Mouse (Mus musculus): ENCODE results near the gene Fam213a. TPM values are rescaled to one million over a fixed set of nuclear protein-coding genes. Genes with fewer than 3 reads are reported as not detected.

Fam213a gene
- total RNA-seq (2023), result 18.9 to 23.4 TPM (median 20.1 TPM) in 4 replicates

DNA sequence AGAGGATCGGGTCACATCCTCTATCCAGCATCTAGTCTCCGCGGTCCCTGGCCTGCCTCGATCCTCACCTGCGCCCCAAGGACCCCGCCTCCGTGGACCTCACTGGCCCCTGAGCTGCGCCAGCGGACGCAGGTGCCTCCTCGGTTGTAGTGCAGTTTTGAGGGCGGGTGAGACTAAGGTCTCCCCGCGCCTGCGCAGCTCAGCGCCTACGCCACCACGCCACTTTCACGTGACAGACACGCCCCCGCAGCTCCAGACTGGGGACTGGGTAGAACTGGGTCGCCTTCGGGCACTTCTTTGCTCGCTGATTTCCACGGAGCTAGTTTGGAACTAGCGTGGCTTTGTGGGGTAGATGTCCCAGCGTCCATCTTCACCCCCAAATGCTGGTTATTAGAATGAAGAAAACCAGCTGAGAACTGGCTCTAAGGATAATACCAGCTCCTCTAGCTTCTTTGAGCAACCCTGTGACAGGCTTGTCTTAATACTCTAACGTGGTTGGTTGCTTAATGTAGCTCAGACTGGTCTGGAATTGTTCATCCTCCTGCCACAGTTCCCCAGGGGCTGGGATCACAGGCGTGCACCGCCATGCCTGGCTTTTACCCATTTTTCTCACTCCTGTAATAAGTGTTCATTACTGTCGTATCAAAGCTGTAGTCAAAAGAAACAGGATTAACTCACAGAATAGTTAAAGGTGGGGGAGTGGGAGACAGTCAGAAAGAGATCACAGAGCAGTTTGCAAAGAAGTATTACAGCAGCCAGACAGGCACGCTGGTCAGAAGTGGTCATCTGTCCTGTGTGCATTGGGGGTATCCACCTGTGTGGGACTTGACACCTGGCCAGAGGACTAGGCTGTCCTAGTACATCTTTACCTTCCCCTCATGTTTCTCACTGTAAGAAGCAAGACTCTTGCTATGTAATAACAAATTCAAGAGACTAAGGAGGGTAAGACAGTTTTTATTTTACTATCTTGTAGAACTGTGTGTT, at the start of gene Fam213a:
TSS of gene Fam213a (minus strand) at position 159 of the 984 bp plus-strand sequence.

DNA sequence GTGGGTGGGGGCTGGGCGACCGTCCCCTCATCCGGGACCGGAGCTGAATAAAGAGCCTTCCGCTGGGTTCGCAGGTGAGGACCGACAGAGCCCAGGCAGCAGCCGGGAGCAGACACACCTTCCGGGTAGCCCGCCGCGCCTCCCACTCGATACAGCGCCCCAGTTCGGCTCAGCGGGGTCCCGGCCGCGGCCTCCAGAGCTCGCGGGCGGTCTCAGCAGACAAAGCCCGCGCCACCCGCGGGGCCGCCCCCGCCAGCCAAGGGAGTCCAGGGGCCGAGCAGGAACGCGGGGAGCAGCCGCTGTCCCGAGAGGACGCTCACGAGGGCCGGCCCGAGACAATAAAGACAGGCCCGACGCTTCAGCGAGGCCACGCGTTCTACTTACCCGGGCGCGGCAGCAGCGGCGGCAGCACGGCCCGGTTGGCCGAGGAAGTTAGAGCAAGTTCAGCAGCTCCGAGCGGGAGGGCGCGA, 47.2 kb downstream of the Fam213a start, which contains the start of gene Tspan14:
TSS of gene Tspan14 (minus strand) at position 416 of the 470 bp plus-strand sequence.

Other genes with a start within 250 kb of the Fam213a start
- 6.7 to 8.1 TPM (median 7.3 TPM) in 4 replicates for gene Sh2d4b, start 120.5 kb downstream of the Fam213a start, total RNA-seq (2023)
- gene Tspan14, start 47.0 kb downstream of the Fam213a start, total RNA-seq (2023), result 57.2 to 66.0 TPM (median 64.5 TPM) in 4 replicates
- gene Dydc2, start 55.4 kb upstream of the Fam213a start, total RNA-seq (2023), result not detected in 4 replicates
- gene Dydc1, start 59.1 kb upstream of the Fam213a start, total RNA-seq (2023), result not detected in 4 replicates
- not detected in 4 replicates for gene Mat1a, start 91.2 kb upstream of the Fam213a start, total RNA-seq (2023)
- not detected in 4 replicates for gene Sftpa1, start 118.0 kb upstream of the Fam213a start, total RNA-seq (2023)
- gene Mbl1, start 137.7 kb upstream of the Fam213a start, total RNA-seq (2023), result not detected in 4 replicates
- not detected in 4 replicates for gene Sftpd, start 171.4 kb upstream of the Fam213a start, total RNA-seq (2023)

Data from B cell, adult 62 days (primary cell).